Mouse (Mus musculus): ENCODE data around the gene Cryz.

GRCm38 (mm10) chr3:154615304-154615703 is 18.8 kb downstream of the Cryz start:
- TF ChIP-seq CTCF (IDR thresholded peaks at IDR 0.05), result no peak
- TF ChIP-seq EP300 (IDR thresholded peaks at IDR 0.05), result no peak

All from lung, postnatal 0 days (tissue).